Mouse (Mus musculus) heart, postnatal 0 days (tissue): ENCODE data around the gene Tox2.

Experiments used
- CTCF ChIP-seq: IDR thresholded peaks from 2 replicates; pipeline ENCODE4 v1.5.1; 2016; ENCODE audit warnings: antibody characterized with exemption, control low read depth, low read depth
- EP300 ChIP-seq: IDR thresholded peaks from 2 replicates; pipeline ENCODE4 v1.6.1; 2016; ENCODE audit warnings: antibody characterized with exemption, low read depth

- TF ChIP-seq EP300 (no peak), CTCF (no peak)
Measured at GRCm38 (mm10) chr2:163164461-163164990, 38.4 kb upstream of the Tox2 start.
